Mouse (Mus musculus) left cerebral cortex, postnatal 14 days (tissue): Measurements from ENCODE around the gene Phgdh. TPM values are rescaled to one million over a fixed set of nuclear protein-coding genes. Genes with fewer than 3 reads are reported as not detected.

Source experiments
- DNase-seq, 2 experiments: peaks; one replicate each; pipeline ENCODE4 v3.0.0; 2021 to 2022; ENCODE audit warnings: low spot score in 2 of 2, mixed read lengths in 1 of 2
- intact Hi-C: fragments of 180-260 bp; cut with DNase I; formaldehyde crosslinking; loops from one replicate; pipeline ENCODE4 v1.15.1; 2025
- total RNA-seq, 2 experiments: library from RNA; stranded (reverse); gene quantifications; 2 replicates each; pipeline ENCODE4 v1.2.3; 2021

Gene Phgdh
- total RNA-seq, 2 experiments from 2014 or later = 52.4 to 60.3 TPM

DNA sequence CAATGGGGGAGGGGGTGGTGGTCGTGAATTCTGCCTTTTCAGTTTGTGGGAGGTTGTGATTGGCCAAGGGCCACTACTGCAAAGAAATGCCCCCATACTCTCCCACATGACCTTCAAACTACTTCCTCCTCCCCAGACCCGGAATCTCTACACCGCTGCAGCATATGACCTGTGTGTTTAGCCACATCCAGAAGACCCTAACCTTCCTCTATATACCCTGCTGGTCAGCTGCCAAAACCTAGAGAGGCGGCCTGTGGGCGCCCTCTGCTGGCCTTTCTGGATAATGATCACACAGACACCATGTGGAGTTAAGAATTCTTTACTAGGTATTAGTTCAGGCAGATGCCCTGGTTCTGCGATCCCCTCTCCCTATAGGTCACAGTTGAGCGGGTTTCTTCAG lies 26.9 kb downstream of the Phgdh start:
- DNase-seq = peak in 1 of 2 experiments; percentile 65
- intact Hi-C loops = loop anchor here (1.0 to 5.0 kb wide), 2 partner anchors 86 to 386 kb away; no protein-coding TSS in a partner anchor

DNA sequence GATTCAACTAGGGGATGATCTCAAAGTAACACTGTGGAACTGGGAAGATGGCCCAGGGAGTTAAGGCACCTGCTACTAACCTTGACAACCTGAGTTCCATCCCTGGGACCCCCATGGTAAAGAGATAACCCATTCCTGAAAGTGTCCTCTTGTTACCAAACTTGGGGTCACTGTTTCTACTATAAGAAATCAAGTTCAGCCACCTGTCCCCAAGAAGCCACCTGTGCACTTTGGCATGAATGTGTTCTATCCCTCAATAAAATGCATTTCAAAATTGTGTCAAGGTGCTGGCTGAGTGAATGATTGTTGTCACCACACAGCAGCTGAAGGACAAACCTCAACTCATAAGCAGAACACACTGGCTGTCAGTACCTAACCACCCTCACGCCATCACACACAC lies 29.3 kb downstream of the Phgdh start:
- intact Hi-C loops = loop anchor here (5.0 kb wide), 1 partner anchor 383 kb away; no protein-coding TSS in a partner anchor
- DNase-seq = no peak

DNA sequence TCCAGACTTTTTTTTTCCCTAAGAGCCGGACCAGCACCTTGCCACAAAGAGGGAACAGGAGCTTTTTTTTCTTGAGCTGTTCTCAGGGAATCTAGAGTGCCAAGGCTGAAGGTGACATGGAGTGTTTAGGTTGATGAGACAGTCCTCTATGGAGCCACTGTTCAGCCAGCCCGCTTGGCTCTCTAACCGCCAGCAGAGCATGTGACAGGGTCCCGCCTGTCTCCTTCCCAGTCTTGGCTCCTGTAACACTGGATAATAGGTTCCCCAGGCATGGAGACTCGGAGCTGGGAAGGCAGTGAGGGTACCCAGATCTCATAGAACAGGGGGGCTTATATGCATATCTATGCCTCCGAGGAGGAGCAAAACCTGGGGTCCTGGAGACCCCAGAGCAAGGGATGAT lies 31.2 kb downstream of the Phgdh start:
- DNase-seq = no peak
- intact Hi-C loops = no loop called here

DNA sequence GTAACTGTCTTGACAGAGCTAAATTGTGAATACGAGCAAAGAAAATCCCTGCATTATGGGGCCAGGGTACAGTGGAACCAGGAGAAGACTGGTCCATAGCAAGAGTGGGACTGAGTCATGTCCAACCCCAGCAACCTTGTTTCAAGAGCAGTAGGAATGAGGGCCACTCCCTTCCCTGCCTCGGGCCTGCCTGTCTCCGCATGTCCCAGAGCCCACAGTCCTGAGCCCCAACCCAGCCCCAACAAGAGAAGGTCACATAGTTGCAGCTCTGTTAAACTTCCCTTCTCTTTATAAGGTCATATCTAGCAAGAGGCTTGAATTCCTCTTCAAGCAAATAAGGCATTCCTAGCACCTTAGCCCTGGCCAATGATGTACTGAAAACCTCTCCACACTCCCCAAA lies 38.0 kb downstream of the Phgdh start:
- intact Hi-C loops = no loop called here
- DNase-seq = no peak

DNA sequence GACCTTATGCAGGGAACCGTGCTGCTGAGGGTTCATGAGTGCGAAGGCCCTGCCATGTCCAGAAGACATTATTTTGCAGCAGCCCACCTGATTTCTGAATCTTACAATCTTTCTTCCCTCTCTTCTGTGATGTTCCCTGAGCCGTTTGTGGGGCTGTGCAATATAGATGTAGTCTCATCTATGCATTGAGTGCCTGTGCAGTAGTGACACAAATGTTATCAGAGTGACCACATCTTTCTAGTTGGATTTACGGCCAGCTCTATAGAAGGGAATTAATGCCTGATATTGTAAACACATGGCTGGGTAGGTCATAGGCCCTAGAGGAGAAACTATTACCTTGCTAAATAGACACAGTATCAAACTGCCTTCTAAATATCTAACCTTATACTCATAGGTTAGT lies 39.5 kb downstream of the Phgdh start:
- no peak for DNase-seq
- intact Hi-C loops = no loop called here

DNA sequence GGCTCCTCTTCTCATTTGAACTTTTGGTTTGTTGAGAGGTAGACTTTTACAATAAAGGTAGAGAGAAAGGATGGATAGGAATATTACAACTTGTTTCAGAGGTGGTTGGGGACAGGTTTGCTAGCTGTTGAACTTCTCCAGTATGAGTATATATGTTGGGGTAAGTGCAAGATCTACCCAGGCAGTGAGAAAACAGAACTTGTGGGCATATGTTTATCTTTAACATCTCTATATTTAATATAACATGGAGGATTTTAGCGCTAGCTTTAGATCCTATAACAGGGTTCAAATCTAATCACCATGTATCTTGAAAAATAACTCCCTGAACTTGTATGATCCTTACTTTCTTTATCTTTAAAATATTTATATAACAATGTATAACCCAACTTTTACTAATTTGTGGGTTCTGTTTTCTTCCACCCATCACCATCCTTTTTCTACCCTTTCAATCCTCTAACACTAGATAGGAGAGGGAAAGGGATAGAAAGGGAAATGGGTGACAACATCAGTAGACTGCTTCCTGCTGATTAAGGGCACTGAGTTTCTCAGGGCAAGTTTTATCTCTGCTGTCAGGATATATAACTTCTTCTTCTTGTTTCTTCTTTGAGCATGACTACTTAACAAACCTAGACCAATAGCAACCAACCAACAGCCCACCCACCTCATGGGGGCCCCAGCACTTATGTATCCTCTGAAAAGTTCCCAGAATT lies 40.2 kb downstream of the Phgdh start:
- intact Hi-C loops = no loop called here

DNA sequence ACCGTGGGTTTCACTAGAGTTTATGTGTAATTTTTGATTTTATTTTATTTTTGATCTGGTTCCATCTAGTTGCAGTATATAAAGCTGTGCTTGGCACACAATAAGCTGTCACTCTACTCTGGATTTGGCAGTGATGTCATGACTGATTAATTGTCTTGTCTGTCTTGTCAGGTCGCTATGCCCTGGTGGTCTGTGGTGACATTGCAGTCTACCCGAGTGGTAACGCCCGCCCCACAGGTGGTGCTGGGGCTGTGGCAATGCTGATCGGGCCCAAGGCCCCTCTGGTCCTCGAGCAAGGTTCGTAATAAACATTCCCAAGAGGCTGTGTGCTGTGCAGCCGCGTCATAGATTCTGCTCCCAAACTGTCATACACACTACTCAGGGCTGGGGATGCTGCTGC lies 43.8 kb downstream of the Phgdh start:
- intact Hi-C loops = no loop called here
- no peak for DNase-seq

More for the DNA sequence above, 40.2 kb downstream of the Phgdh start:
- DNase-seq = no peak

DNA sequence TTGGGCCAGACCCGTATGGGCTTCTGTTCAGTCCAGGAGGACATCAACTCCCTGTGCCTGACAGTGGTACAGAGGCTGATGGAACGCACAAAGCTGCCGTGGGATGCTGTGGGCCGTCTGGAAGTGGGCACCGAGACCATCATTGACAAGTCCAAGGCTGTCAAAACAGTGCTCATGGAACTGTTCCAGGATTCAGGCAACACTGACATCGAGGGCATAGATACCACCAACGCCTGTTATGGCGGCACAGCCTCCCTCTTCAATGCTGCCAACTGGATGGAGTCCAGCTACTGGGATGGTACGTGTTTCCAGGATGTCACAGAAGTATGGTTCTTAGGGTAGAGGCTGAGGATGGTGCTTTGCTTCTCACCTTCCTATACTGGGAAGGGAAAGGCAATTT lies 48.7 kb downstream of the Phgdh start:
- DNase-seq = no peak
- intact Hi-C loops = no loop called here

DNA sequence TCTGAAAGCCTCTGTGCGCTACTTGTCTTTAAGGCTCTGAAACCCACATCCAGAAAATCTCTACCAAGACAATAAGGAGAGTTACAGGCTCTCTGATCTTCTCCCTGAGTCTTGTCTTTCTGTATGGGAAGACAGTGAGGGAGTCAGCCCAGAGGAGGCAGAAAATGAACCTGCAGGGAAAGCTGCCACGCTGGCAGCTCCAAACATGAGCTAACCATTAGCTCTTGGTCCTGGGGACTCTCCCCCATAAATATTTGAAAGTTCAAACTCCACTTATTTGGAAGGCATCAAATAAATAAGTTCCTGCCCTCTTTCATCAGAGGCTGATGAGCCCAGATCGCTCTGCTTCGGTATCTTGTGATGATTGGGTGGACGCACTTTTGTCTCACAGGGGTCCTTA lies 56.6 kb downstream of the Phgdh start:
- no peak for DNase-seq
- intact Hi-C loops = no loop called here

DNA sequence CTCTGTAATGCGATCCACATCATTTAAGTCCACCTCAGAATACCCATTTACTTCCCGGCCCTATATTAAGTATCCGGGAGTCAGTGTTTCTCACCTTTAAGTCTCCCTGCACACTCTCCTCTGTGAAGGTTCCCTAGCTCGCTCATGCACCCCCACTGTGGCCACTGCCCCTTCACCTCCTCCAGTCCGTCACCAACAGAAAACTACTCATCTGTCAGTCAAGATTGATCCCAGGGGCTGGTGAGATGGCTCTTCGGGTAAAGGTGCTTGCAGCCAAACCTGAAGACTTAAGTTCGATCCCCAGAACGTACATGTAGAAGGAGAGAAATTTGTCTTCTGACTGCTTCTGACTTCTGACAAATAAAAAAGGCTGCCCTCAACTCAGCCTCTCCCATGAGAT lies 57.4 kb downstream of the Phgdh start:
- no peak for DNase-seq
- intact Hi-C loops = no loop called here

DNA sequence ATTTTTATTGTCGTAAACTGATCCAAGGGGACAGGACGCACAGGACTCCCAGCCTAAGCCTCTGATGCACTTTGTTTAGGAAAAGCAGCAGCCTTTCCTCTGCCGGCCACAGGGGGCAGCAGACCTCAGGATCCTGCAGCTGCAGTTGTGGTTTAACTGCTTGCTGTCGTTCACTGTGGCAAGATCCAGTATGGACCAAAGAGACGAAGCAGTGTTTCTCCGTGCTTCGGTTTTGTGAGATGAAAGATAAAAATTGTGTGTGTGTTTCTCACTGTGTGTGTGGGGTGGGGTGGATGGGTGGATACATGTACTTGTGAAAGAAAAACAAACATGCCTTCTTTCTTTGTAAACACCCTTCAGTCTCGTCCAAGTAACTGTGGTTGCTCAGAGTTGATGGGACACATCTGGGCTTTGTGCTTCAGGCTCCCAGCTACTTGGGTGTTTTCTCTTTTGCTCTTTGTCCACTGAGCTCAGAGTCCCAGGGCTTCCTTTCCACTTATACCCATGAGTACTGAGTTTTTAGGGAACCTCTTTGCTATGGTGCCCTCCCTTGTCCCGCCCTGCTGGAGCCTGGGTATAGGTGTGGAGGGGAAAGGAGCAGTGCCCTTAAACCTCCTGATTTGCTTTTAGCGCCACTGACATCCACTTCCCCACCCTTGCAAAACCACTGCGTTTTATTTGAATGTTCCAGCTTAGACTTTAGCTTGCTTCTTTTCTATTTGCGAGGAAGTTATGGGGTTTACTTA lies 58.7 kb downstream of the Phgdh start:
- DNase-seq = peak; percentile 56 to 72
- intact Hi-C loops = no loop called here

DNA sequence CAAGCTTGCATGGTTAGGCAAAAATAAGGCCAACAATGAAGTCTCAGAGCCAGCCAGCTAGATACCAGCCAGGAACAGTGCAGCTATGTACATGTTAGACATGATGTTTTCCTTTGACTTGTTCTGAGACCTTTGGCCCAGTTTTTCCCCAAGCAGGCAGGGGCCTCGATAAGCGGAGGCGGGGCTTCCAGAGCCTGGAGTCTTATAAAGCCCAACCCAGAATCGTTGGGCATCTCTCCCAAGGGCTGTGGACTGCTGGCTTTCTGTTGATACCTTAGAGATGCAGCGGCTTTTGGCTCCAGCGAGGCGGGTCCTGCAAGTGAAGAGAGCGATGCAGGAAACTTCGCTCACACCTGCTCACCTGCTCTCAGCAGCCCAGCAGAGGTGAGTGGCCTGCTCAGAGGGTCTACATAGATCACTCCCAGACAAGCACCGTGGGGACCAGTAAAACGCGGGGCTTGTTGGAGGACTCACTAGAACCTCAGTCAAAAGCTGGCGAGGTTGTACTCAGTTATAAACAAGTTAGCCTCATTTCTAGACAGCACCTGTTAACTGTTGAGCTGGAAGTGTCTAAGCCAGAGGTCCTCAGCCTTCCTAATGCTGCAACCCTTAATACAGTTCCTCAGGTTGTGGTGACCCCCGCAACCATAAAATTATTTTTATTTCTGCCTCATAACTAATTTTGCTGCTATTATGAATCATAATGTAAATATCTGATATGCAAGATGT lies 59.4 kb downstream of the Phgdh start, which contains the start of gene Hmgcs2:
Hmgcs2 (plus strand) TSS at position 232 of the 729 bp plus-strand sequence.
- intact Hi-C loops = no loop called here
- DNase-seq = peak; percentile 7 to 8

DNA sequence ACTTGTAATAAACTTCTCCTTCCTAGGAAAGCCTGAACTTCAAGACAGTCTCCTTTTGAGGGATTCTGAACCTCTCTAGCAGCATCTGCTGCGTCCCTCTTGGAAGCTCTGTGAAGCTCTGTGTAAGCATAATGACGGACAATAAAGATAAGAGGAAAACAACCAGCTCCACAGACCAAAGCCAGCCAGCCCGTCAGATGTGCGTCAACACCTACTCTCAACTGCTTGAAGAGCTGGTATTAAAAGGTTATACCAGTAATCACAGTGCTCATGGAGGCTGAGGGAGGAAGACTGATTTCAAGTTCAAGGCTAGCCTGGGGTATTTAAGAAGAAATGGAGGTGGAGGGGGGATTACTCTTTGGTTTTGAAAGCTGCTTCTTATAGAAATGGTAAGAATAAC lies 60.1 kb downstream of the Phgdh start:
- intact Hi-C loops = no loop called here
- no peak for DNase-seq

DNA sequence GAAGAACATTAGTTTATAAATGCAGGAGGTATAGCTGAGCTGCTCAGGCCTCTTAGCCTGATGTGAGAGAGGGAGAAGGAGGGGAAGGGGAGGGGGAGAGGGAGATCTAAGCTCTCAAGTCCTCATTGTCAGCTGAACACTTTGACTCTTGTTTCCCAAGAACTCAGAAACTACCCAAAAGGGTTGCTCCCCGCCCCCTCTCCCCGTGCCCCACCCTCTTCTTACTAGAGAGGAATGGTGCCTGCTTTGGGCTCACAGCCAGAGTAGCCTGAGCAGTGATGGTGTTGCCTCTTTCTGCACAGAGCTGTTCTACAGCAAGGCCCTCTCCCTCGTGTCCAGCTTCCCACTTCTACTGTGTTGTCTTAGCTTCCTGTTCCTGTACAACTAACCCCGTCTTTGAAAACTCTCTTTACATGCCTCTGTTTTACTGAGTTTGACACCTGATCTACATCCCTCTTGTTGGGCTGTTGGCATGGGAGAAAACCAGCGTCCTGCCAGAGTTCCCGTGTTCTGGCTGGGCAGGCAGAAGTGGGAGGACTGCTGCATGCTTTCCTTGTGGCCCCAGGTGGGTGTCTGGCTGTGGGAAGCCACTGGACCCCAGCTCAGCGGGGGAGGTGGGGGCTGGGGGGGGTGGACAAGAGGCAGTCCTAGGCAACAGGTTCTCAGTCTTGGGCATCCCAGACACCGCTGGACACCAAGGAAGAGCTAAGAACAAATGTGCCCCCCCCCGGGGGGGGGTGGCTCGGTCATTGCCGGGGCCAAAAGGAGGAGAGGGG lies 66.0 kb downstream of the Phgdh start:
- no peak for DNase-seq
- intact Hi-C loops = no loop called here

DNA sequence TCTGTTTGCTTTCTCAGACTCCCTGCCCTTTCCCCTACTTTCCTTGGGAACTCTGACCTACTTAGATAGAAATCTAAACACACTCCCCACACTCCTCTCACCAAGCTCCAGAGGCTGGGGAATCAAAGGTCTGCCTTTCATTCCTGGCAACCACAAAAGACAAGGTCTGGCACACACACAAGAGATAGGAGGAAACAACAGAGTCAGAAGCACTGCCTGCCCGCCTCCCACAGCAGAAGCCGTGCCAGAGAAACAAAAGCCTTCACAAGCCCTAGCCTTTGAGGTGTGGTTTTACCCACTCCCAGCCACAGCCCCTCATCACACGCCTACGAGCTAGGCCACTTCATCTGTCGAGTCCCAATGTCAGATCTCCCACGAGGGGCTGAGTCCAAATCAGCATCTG lies 72.5 kb downstream of the Phgdh start:
- intact Hi-C loops = no loop called here
- DNase-seq = no peak

Other genes with a start within 250 kb of the Phgdh start
- not detected for gene Adam30, start 179.4 kb downstream of the Phgdh start, total RNA-seq
- not detected for gene Reg4, start 117.8 kb downstream of the Phgdh start, total RNA-seq
- gene Hmgcs2, start 59.6 kb downstream of the Phgdh start, total RNA-seq = 10 to 100 TPM; 10.5 to 10.9 TPM
- 10 to 100 TPM; 37.7 to 40.4 TPM for gene Zfp697, start 42.5 kb upstream of the Phgdh start, total RNA-seq
- gene Gm4450, start 117.1 kb upstream of the Phgdh start, total RNA-seq = not detected
- gene Hsd3b4, start 170.5 kb upstream of the Phgdh start, total RNA-seq = not detected
- gene Gm10681, start 248.8 kb upstream of the Phgdh start, total RNA-seq = not detected